Mouse (Mus musculus): Measurements from ENCODE around the gene Gm21788. TPM values are rescaled to one million over a fixed set of nuclear protein-coding genes. Genes with fewer than 3 reads are reported as not detected.

Gene Gm21788
- total RNA-seq (2023) = not detected

GRCm38 (mm10) chrY:7404710-7405109 is at the start of gene Gm21788:
TSS of gene Gm21788 (plus strand) at chrY:7405010.

Other genes starting within 250 kb of the Gm21788 start
- gene Gm21244, start 235.7 kb upstream of the Gm21788 start, total RNA-seq (2023) = not detected
- not detected for gene Gm28998, start 151.2 kb upstream of the Gm21788 start, total RNA-seq (2023)
- gene Gm20826, start 233.5 kb downstream of the Gm21788 start, total RNA-seq (2023) = 0.18 TPM